Mouse (Mus musculus) 3134 (cell line): ENCODE measurements around the gene Gm49027.
A peak's percentile ranks its signal among the peaks of the same experiment; 100 is the strongest.
"Not testable (repeated sequence)": the region's sequence is repeated elsewhere in the genome, so short reads cannot be mapped to it uniquely, and the experiment has no call there.

Source experiments
- DNase-seq: peaks from one replicate; pipeline ENCODE4 v3.0.0-alpha.2; 2011; ENCODE audit warnings: low spot score; ENCODE audit not compliant: insufficient read length; ENCODE audit errors: extremely low read depth

The Gm49027 gene

GRCm38 (mm10) chr5:123525281-123525680, at the start of gene Gm49027:
Gene Gm49027, minus strand, starts transcription at chr5:123525488.
- no peak for DNase-seq

GRCm38 (mm10) chr5:123573362-123573761, 48.1 kb upstream of the Gm49027 start:
- no peak for DNase-seq

DNA sequence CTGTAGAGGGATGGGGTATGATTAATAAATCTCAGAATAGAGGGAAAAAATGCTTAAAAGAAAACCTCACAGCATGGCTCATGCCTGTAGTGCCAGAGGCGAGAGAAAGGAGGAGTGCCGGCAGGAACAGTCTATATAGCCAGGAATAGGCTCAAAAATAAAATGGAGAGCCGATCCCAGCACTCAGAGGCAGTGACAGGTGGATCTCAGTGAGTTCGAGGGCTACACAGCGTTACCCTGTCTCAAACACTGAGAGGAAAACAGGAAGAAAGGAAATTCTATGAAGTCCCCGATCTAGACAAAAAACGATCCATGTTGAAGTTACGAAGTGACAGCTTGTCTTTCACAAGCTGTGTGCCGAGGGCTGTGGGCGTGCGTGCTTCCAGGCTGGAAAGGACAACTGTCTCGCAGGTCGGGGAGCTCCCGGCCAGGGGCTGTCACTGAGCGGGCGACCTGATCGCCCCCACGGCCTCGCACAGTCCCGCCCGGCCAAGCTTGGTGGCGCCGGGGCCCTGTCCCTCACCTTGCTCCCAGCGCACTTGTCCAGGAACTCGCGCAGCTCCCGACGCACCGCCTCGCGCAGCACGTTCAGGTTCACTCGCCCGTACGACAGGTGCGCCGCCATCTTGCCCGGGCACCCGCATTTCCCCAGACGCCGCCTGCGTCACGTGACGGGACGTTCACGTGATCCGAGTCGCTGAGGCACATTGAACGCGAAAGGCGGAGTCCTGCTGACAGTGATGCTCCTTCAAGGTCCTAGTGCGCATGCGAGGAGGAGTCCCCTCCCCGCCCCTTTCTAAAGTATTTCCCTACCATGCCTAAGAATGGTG, 47.3 kb upstream of the Gm49027 start, which contains the start of gene Vps33a:
Vps33a (minus strand) TSS at position 682 of the 830 bp plus-strand sequence.
- DNase-seq = peak; percentile 95

DNA sequence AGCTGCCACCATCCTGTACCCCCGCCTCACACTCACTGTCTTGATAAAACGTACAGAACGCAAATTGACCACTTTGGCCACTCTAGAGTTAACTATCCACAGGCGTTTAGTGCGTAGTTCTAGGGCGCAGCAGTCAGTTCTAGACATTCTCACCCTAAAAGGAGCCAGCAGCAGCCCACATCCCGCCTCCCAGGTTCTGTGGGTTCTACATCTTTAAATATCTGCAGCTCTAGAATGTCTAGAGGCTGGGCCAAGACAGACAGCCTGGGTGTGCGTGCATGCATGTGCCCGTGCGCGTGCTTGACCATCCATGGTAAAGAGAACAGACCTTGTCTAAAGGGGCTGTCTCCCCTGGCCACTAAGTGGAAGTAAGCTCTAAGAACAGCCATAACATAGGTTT, 35.8 kb upstream of the Gm49027 start:
- DNase-seq = no peak

DNA sequence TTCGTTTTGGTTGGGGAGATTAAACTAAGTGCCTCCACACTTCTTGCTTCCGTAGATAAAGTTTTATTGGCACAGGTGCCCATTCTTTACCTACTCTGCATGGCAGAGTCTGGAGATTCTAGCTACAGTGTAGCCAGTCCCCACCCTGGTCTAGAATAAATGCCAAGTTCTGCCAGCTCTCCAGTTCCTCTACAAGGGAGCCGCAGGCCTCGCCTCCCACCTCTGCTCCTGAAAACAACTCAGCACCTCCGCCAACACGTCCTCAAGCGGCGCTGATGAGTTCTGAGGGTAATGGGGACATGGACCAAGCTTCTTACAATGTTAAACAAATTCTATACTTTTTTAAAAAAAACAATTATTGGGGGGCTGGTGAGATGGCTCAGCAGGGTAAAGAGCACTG, 34.3 kb upstream of the Gm49027 start:
- DNase-seq = no peak

GRCm38 (mm10) chr5:123556451-123556850, 31.2 kb upstream of the Gm49027 start:
- DNase-seq = no peak

- DNase-seq = no peak
Observed at GRCm38 (mm10) chr5:123555693-123556092, 30.4 kb upstream of the Gm49027 start.

GRCm38 (mm10) chr5:123533801-123534200, 8.5 kb upstream of the Gm49027 start:
- DNase-seq = no peak

GRCm38 (mm10) chr5:123530056-123530455, 4.8 kb upstream of the Gm49027 start:
- no peak for DNase-seq

DNA sequence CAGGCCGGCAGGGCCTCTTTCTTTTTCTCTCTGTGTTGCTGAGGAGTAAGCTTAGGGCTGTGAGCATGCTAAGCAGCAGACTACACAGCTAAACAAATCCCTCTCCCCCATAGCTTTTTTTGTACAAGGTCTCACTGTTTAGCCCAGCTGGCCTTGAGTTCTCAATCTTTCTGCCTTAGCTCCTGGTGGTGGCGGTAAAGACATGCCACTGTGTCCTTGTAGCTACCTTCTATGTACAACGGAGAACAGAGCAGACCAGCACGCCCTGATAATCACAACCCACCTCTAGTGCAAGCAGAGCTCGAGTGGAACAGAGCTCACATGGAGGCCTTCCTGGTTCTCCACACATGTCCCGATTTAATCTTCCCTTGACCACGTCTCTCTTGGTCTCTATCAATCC, 3.4 kb upstream of the Gm49027 start:
- DNase-seq = no peak

- DNase-seq = no peak
Observed at GRCm38 (mm10) chr5:123525916-123526495, 718 bp upstream of the Gm49027 start.

- no peak for DNase-seq
Observed at GRCm38 (mm10) chr5:123524393-123524750, 916 bp downstream of the Gm49027 start.

GRCm38 (mm10) chr5:123523692-123524392, 1.4 kb downstream of the Gm49027 start, which contains the start of gene Diablo:
Gene Diablo, minus strand, starts transcription at chr5:123524176.
- DNase-seq = peak; percentile 97

- DNase-seq = no peak
Observed at GRCm38 (mm10) chr5:123522166-123522565, 3.1 kb downstream of the Gm49027 start.

- no peak for DNase-seq
Observed at GRCm38 (mm10) chr5:123521621-123522020, 3.7 kb downstream of the Gm49027 start.

DNA sequence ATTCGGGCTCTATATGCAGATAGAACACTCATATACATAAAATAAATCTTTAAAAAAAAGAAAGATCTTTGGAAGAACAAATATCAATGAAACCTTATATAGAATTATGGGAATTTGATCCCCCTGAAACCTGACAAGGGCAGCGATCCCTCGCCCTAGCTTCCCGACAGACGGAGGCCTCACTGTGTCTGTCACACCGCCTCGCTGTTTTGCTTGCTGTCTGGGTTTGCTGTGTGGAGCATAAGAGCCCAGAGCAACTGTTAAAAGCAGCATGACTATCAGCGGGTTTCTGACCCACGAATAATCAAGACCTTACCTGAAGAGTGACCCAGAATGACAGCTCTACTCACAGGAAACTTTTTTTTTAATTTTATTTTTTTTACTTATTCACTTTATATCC, 4.6 kb downstream of the Gm49027 start:
- no peak for DNase-seq

DNA sequence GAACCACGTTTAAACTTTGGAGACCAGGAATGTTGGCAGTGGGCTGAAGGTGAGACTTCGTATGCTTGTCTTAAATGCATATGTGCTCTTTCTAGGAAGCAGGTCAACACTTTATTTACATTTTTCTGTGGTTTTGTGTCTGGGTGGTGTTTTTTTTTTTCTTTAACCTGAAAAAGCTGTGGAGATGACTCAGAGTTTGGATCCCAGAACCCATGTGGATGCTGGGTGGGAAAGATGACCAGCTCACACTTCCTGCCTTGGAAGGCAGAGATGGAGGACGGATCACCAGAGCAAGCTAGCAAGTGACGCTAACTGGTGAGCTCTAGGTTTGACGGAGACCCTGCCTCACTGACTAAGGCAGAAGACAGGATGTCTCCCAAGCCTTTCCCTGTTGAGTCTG, 10.4 kb downstream of the Gm49027 start:
- no peak for DNase-seq

GRCm38 (mm10) chr5:123512102-123512501, 13.2 kb downstream of the Gm49027 start:
- no peak for DNase-seq

DNA sequence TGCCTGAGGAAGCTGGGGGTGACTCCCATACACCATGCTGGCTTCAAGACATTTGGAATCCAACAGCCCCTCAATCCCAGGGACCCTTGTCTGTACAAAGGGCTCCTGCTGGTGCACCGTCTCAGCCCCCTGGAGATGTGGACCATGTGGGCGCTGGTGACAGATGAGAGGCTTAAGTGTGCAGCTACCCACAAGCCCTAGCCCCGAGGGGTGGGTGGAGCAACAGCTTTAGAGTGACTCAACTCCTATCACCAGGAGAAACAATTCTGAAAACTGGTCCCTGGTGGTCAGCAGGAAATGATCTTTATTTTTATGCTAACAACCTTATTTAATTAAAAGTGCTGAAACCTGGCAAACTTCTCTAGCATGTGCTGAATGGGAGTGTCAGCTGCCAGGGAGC, 13.9 kb downstream of the Gm49027 start:
- not testable (repeated sequence) for DNase-seq

DNA sequence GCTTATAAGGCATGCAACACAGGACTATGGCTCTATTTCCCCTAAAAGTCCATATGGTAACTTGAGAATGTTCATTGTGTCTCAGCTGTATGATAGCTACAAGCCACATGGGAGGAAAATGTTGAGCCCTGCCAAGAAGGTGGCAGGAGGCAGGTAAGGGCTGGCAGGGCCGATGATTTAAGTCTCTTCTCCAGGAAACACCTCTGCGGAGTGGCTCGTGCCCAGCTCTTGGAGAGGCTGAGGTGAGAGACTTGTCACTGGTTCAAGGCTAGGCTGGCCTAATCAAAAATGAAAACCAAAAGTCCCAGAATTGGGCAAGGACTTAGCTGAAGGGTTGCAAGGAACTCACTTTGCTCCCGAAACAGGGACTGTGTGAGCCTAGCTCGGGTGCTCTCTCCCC, 15.1 kb downstream of the Gm49027 start, which contains the start of gene B3gnt4:
B3gnt4 (plus strand) TSS at position 301 of the 400 bp plus-strand sequence.
- DNase-seq = no peak

DNA sequence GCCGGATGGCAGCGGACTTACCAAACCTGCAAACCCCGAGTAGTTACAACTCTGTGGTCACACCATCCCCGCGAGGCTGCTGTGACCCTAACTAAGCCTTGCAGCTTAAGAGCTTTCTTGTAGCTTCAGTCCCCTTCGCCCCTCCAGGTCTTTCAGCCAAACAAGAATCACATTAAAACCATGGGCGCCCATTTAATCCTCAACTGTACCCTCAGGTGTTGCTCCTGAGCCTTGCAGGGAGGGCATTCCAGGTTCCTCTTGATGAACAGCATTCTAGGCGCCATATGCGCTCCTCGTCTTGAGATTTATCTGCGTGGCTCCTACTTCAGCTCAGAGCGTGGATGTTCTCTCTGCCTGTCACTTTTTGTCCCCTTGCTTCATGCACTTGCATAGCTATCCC, 16.4 kb downstream of the Gm49027 start:
- DNase-seq = no peak
